Mouse (Mus musculus): ENCODE results near the gene Camta1.

Gene Camta1

GRCm38 (mm10) chr4:151511092-151511491 lies 350.6 kb downstream of the Camta1 start:
- DNase-seq = no peak

GRCm38 (mm10) chr4:151510417-151510816 lies 351.3 kb downstream of the Camta1 start:
- DNase-seq = no peak

GRCm38 (mm10) chr4:151506701-151507100 lies 355.0 kb downstream of the Camta1 start:
- no peak for DNase-seq

GRCm38 (mm10) chr4:151498481-151499276 lies 363.0 kb downstream of the Camta1 start:
- DNase-seq = peak in 1 of 2 experiments; percentile 23

GRCm38 (mm10) chr4:151496581-151496980 lies 365.1 kb downstream of the Camta1 start:
- peak; percentile 27 to 62 for DNase-seq

GRCm38 (mm10) chr4:151495276-151495882 lies 366.3 kb downstream of the Camta1 start:
- peak; percentile 36 to 62 for DNase-seq

GRCm38 (mm10) chr4:151492786-151493185 lies 368.9 kb downstream of the Camta1 start:
- DNase-seq = no peak

GRCm38 (mm10) chr4:151483977-151484313 lies 377.7 kb downstream of the Camta1 start:
- no peak for DNase-seq

GRCm38 (mm10) chr4:151483299-151483976 lies 378.2 kb downstream of the Camta1 start:
- peak; percentile 52 to 62 for DNase-seq

- no peak for DNase-seq
Observed at GRCm38 (mm10) chr4:151480928-151481327, 380.7 kb downstream of the Camta1 start.

GRCm38 (mm10) chr4:151477950-151478349 lies 383.7 kb downstream of the Camta1 start:
- DNase-seq = no peak

- no peak for DNase-seq
Observed at GRCm38 (mm10) chr4:151474895-151475470, 386.7 kb downstream of the Camta1 start.

- DNase-seq = no peak
Observed at GRCm38 (mm10) chr4:151471886-151472285, 389.8 kb downstream of the Camta1 start.

- DNase-seq = no peak
Observed at GRCm38 (mm10) chr4:151468381-151468780, 393.3 kb downstream of the Camta1 start.

GRCm38 (mm10) chr4:151458686-151459085 lies 403.0 kb downstream of the Camta1 start:
- no peak for DNase-seq

GRCm38 (mm10) chr4:151454611-151455010 lies 407.1 kb downstream of the Camta1 start:
- DNase-seq = no peak

- no peak for DNase-seq
Observed at GRCm38 (mm10) chr4:151454065-151454464, 407.6 kb downstream of the Camta1 start.

GRCm38 (mm10) chr4:151451885-151452284 lies 409.8 kb downstream of the Camta1 start:
- no peak for DNase-seq

GRCm38 (mm10) chr4:151449981-151450380 lies 411.7 kb downstream of the Camta1 start:
- no peak for DNase-seq

GRCm38 (mm10) chr4:151448341-151448740 lies 413.3 kb downstream of the Camta1 start:
- no peak for DNase-seq

- peak; percentile 16 to 70 for DNase-seq
Observed at GRCm38 (mm10) chr4:151444665-151445064, 417.0 kb downstream of the Camta1 start.

GRCm38 (mm10) chr4:151438561-151438960 lies 423.1 kb downstream of the Camta1 start:
- no peak for DNase-seq

GRCm38 (mm10) chr4:151437859-151438258 lies 423.8 kb downstream of the Camta1 start:
- DNase-seq = no peak

All from kidney, postnatal 25 days (tissue).